Mouse (Mus musculus) spleen, adult 2 months (tissue): Measurements from ENCODE around the gene Smurf2.

Experiments used
- CTCF ChIP-seq: fragments of 200-500 bp; IDR thresholded peaks from 2 replicates; pipeline ENCODE4 v1.5.1; 2011; ENCODE audit warnings: mild to moderate bottlenecking, inconsistent platforms; ENCODE audit not compliant: insufficient read depth, insufficient read length, insufficient replicate concordance; ENCODE audit errors: extremely low read depth
- POLR2A ChIP-seq: fragments of 200-500 bp; IDR thresholded peaks from 2 replicates; pipeline ENCODE4 v1.6.1; 2011; ENCODE audit warnings: low read depth, low read length, inconsistent platforms

- TF ChIP-seq CTCF (no peak), POLR2A (no peak)
Measured at GRCm38 (mm10) chr11:106777395-106777794, 143.1 kb downstream of the Smurf2 start.
